Mouse (Mus musculus) midbrain, embryonic 16.5 days (tissue): ENCODE data around the gene Xpnpep3. TPM values are rescaled to one million over a fixed set of nuclear protein-coding genes. Genes with fewer than 3 reads are reported as not detected.

Experiments used
- ATAC-seq: fragments of 200-750 bp; cut with Nextera tagmentation; 2 replicates; pipeline ENCODE4 v1.8.0; 2017; ENCODE audit warnings: moderate TSS enrichment
- H3K27ac ChIP-seq: fragments of 300-500 bp; sonication (generic); 2 replicates; pipeline ENCODE4 v1.5.1; 2014; ENCODE audit warnings: mild to moderate bottlenecking, low read length, mixed read lengths
- H3K27me3 ChIP-seq: fragments of 300-500 bp; sonication (generic); 2 replicates; pipeline ENCODE4 v1.6.1; 2014; ENCODE audit warnings: low read depth, low read length, mixed read lengths; ENCODE audit not compliant: control insufficient read depth, insufficient read depth
- H3K36me3 ChIP-seq: fragments of 300-500 bp; sonication (generic); 2 replicates; pipeline ENCODE4 v1.6.1; 2014; ENCODE audit warnings: mild to moderate bottlenecking, low read length, moderate library complexity, mixed read lengths; ENCODE audit not compliant: control insufficient read depth, insufficient read depth
- H3K4me1 ChIP-seq: fragments of 300-500 bp; sonication (generic); 2 replicates; pipeline ENCODE4 v1.6.1; 2014; ENCODE audit warnings: mild to moderate bottlenecking, low read length, mixed read lengths; ENCODE audit not compliant: control insufficient read depth, insufficient read depth
- H3K4me2 ChIP-seq: fragments of 300-500 bp; sonication (generic); 2 replicates; pipeline ENCODE4 v1.6.1; 2014; ENCODE audit warnings: mild to moderate bottlenecking, low read length, mixed read lengths
- H3K4me3 ChIP-seq: fragments of 300-500 bp; sonication (generic); 2 replicates; pipeline ENCODE4 v1.5.1; 2014; ENCODE audit warnings: low read depth, mild to moderate bottlenecking, low read length, moderate library complexity, mixed read lengths
- H3K9ac ChIP-seq: fragments of 300-500 bp; sonication (generic); 2 replicates; pipeline ENCODE4 v1.6.1; 2014; ENCODE audit warnings: low read depth, low read length, mixed read lengths
- H3K9me3 ChIP-seq: fragments of 300-500 bp; sonication (generic); replicated peaks from 2 replicates; pipeline ENCODE4 v1.6.1; 2014; ENCODE audit warnings: mild to moderate bottlenecking, low read length, mixed read lengths; ENCODE audit not compliant: control insufficient read depth, poor library complexity, severe bottlenecking
- WGBS: fragments of 180-500 bp; shearing (Covaris S2); extraction: QIAGEN DNeasy Blood & Tissue Kit; methylation state at CpG from one replicate; pipeline ENCODE4 v1.1.7; 2014; 5-methylcytosine and 5-hydroxymethylcytosine counted together
- polyA plus RNA-seq: library from polyadenylated mRNA; unstranded; fragments of >200 nt; fragmentation: Nextera tagmentation; extraction: Ambion mirVana; gene quantifications from 2 replicates; pipeline ENCODE4 v1.2.1, GENCODE M21; 2015

Gene Xpnpep3
- polyA plus RNA-seq, 1 experiment from 2014 or later: 9.6 TPM

- Histone ChIP-seq H3K9ac (peak overlapping the region; percentile 84), H3K36me3 (0 out of 2 replicates have a peak, but pooled peaks cover 6% of the 10 kb centered on the region), H3K27me3 (no peaks in the 10 kb centered on the region), H3K4me2 (peak overlapping the region; percentile 81), H3K27ac (peak overlapping the region; percentile 94), H3K9me3 (no peaks in the 10 kb centered on the region), H3K4me3 (peak overlapping the region; percentile 66), H3K4me1 (peaks cover 15% of the 10 kb centered on the region)
- no peak for ATAC-seq
- WGBS: 78% methylated on average over 12 of the region's 12 CpGs
These were observed 65.2 kb downstream of the Xpnpep3 start for GRCm38 (mm10) chr15:81465016-81465660.

GRCm38 (mm10) chr15:81465901-81466737, 66.2 kb downstream of the Xpnpep3 start, which contains the start of gene Rbx1:
TSS of gene Rbx1 (plus strand) at chr15:81466296.
- 0% methylated on average over 47 of the region's 62 CpGs for WGBS
- peak; percentile 99 for ATAC-seq
- Histone ChIP-seq H3K4me2 (peak within 1 kb of the TSS; percentile 81), H3K27ac (peak within 1 kb of the TSS; percentile 94), H3K4me3 (peak within 1 kb of the TSS; percentile 66), H3K4me1 (peaks cover 15% of the 10 kb centered on the region), H3K9ac (peak within 1 kb of the TSS; percentile 84), H3K9me3 (no peaks in the 10 kb centered on the region), H3K36me3 (0 out of 2 replicates have a peak, but pooled peaks cover 6% of the 10 kb centered on the region), H3K27me3 (no peaks in the 10 kb centered on the region)

DNA sequence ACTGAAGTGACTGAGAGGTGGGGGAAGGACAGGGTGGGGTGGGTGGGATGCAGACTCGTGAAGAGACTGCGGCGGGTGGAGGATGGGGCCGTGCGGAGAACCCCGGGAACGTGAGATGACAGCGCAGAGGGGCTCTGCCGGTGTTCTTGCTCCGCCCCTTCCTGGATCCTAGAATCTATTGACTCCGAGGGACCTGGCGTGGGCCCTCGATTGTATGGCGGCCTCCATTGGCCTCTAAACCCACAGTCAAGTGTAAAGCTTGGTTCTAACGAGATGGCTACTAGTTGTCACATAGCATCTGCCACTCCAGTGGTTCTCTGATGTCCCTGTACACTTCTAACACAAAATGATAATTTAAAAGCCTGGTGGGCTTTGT, 66.8 kb downstream of the Xpnpep3 start:
- H3K9ac ChIP-seq: peak overlapping the region; percentile 80
- H3K9me3 ChIP-seq: no peaks in the 10 kb centered on the region
- H3K27me3 ChIP-seq: no peaks in the 10 kb centered on the region
- peak overlapping the region; percentile 73 for H3K4me2 ChIP-seq
- H3K4me1 ChIP-seq: peaks cover 15% of the 10 kb centered on the region
- peak overlapping the region; percentile 66 for H3K4me3 ChIP-seq
- under 1% methylated on average over 14 of the region's 15 CpGs for WGBS
- no peak for ATAC-seq
- H3K36me3 ChIP-seq: 0 out of 2 replicates have a peak, but pooled peaks cover 11% of the 10 kb centered on the region
- H3K27ac ChIP-seq: peak overlapping the region; percentile 94

DNA sequence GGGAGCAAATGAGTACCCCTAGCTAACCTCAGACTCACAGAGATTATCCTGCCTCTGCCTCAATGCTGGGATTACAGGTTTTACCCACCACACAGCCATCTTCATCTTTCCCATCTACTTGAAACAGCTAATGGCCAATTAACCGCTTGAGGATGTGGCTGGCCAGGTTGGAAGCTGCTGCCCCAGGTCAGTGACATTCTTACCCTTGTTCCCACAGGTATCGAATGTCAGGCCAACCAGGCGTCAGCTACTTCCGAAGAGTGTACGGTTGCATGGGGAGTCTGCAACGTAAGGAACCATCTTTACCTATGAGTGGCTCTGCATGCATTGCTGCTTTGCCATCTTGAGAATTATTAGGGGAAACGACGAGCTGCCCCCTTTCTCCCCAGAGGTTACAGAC, 70.8 kb downstream of the Xpnpep3 start:
- no peak for ATAC-seq

GRCm38 (mm10) chr15:81472256-81472655, 72.3 kb downstream of the Xpnpep3 start:
- Histone ChIP-seq H3K4me2 (no peak overlapping the region), H3K36me3 (peaks cover 27% of the 10 kb centered on the region), H3K4me1 (peaks cover 12% of the 10 kb centered on the region), H3K9me3 (no peaks in the 10 kb centered on the region), H3K27ac (no peak overlapping the region), H3K4me3 (no peak overlapping the region), H3K27me3 (no peaks in the 10 kb centered on the region), H3K9ac (no peak overlapping the region)
- 94% methylated on average over 5 of the region's 5 CpGs for WGBS
- no peak for ATAC-seq

More for the DNA sequence above, 70.8 kb downstream of the Xpnpep3 start:
- H3K4me2 ChIP-seq: no peak overlapping the region
- H3K36me3 ChIP-seq: peaks cover 27% of the 10 kb centered on the region
- H3K9me3 ChIP-seq: no peaks in the 10 kb centered on the region
- peaks cover 11% of the 10 kb centered on the region for H3K4me1 ChIP-seq
- H3K4me3 ChIP-seq: no peak overlapping the region
- 90% methylated on average over 8 of the region's 8 CpGs for WGBS
- H3K27ac ChIP-seq: no peak overlapping the region
- H3K9ac ChIP-seq: no peak overlapping the region
- H3K27me3 ChIP-seq: no peaks in the 10 kb centered on the region

- Histone ChIP-seq H3K27me3 (no peaks in the 10 kb centered on the region), H3K4me3 (no peak overlapping the region), H3K36me3 (peaks cover 21% of the 10 kb centered on the region), H3K4me2 (no peak overlapping the region), H3K9me3 (no peaks in the 10 kb centered on the region), H3K9ac (no peak overlapping the region), H3K4me1 (peaks cover 4% of the 10 kb centered on the region; the same call in 1 of the 2 replicates), H3K27ac (no peak overlapping the region)
- ATAC-seq: no peak
- 55% methylated on average over 3 of the region's 3 CpGs for WGBS
These were observed 75.7 kb downstream of the Xpnpep3 start for GRCm38 (mm10) chr15:81475654-81476053.

DNA sequence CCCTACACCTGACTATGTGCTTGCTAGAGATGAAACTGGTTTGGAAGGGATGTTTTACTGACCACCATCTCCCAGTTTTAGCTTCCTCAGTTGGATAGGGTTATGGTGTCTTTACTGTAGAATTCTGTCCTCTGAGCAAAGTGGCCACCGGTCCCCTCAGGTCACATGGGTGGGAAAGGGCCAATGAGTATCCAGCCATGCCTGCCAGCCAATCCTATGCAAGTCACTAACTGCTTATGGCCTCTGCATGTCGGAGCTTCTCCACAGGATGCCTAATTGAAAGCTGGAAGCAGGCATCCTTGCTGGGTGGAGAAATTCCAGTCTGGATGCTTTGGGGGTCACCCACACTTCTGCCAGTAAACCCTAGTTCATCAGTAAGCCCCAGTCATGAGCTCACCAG, 76.7 kb downstream of the Xpnpep3 start:
- Histone ChIP-seq H3K27me3 (no peaks in the 10 kb centered on the region), H3K4me3 (no peak overlapping the region), H3K36me3 (peaks cover 18% of the 10 kb centered on the region), H3K9me3 (no peaks in the 10 kb centered on the region), H3K4me2 (peak overlapping the region; percentile 39), H3K4me1 (peaks cover 4% of the 10 kb centered on the region; the same call in 1 of the 2 replicates), H3K27ac (no peak overlapping the region), H3K9ac (0 out of 2 replicates have a peak overlapping the region, but pooled peaks have one; percentile 3)
- ATAC-seq: no peak
- 5% methylated on average over 2 of the region's 2 CpGs for WGBS

DNA sequence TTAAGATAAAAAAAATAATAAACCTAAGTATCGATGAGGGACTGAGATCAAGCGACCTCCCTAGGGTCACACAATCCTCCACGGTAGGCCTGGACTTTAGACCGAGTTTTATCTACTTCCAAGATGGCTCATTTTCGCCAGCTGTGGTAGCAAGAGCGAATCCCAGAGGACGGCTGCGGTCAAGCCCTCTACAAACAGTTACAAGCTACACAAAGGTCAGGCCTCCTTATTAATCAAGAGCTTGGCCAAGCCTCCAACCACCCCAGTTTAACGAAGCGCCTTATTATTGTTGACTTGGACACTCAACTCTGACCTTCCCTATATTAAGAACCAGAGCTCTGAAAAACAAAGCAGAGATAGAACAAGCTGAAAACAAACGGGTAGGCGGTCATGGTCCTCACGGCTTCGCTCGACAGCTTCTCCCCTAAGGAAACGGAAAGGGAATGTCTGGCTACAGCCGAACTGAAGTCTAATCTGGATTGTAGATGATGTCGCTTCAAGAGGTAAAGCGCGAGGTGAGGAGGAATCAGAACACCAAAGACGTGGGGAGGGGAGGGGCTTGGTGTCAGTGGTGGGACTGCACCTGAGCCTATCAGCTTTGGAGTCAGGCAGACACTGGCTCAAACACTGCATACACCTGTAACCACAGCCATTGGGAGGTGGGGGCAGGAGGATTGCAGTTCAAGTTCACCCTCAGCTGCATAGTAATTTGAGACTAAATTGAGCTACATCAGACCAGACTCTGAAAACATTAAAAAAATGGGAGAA, 79.7 kb downstream of the Xpnpep3 start:
- peaks cover 4% of the 10 kb centered on the region; the same call in 1 of the 2 replicates for H3K4me1 ChIP-seq
- ATAC-seq: no peak
- H3K4me2 ChIP-seq: no peak overlapping the region
- 70% methylated on average over 21 of the region's 21 CpGs for WGBS
- H3K27ac ChIP-seq: no peak overlapping the region
- peaks cover 5% of the 10 kb centered on the region for H3K36me3 ChIP-seq
- H3K4me3 ChIP-seq: no peak overlapping the region
- H3K27me3 ChIP-seq: no peaks in the 10 kb centered on the region
- H3K9ac ChIP-seq: no peak overlapping the region
- no peaks in the 10 kb centered on the region for H3K9me3 ChIP-seq
